Mouse (Mus musculus) CH12.LX (cell line): ENCODE data around the gene Gimap5. TPM values are rescaled to one million over a fixed set of nuclear protein-coding genes. Genes with fewer than 3 reads are reported as not detected.
A peak's percentile ranks its signal among the peaks of the same experiment; 100 is the strongest.

Experiments
- DNase-seq: peaks from one replicate; pipeline ENCODE4 v3.0.0-alpha.2; 2013; ENCODE audit errors: extremely low read depth
- H3K27ac ChIP-seq: 2 replicates; pipeline ENCODE4 v1.5.1; 2012; ENCODE audit warnings: low read depth, mild to moderate bottlenecking, control low read depth, moderate library complexity; ENCODE audit not compliant: insufficient read depth
- H3K27me3 ChIP-seq: replicated peaks from 2 replicates; pipeline ENCODE3; 2012; ENCODE audit warnings: inconsistent platforms
- H3K36me3 ChIP-seq, 2 experiments: replicated peaks in 1 of 2; 2 replicates each; pipeline versions ENCODE3 to v1.6.1; 2012; ENCODE audit warnings: inconsistent platforms in 1 of 2, low read length in 1 of 2, mild to moderate bottlenecking in 1 of 2, mixed read lengths in 1 of 2, moderate library complexity in 1 of 2; ENCODE audit not compliant: control insufficient read depth in 1 of 2, insufficient read depth in 1 of 2
- H3K4me1 ChIP-seq, 2 experiments: 2 replicates each; pipeline ENCODE4 v1.6.1; 2012; ENCODE audit warnings: inconsistent platforms in 1 of 2, moderate library complexity in 1 of 2; ENCODE audit not compliant: insufficient read depth in 2 of 2, control insufficient read depth in 1 of 2
- H3K4me2 ChIP-seq: 2 replicates; pipeline ENCODE4 v1.6.1; 2012; ENCODE audit warnings: low read depth, mild to moderate bottlenecking, control low read depth; ENCODE audit not compliant: poor library complexity, insufficient read depth, severe bottlenecking
- H3K4me3 ChIP-seq, 3 experiments: fragments of 150-350 bp in 1 of 3; sonication (generic) in 1 of 3; replicated peaks in 1 of 3; 2 replicates each; pipeline versions ENCODE3 to v1.5.1; 2011 to 2012; ENCODE audit warnings: low read depth in 2 of 3, low read length in 2 of 3, mild to moderate bottlenecking in 2 of 3, moderate library complexity in 2 of 3, control low read depth in 1 of 3, improper control_type of control experiment in 1 of 3, inconsistent platforms in 1 of 3, mixed read lengths in 1 of 3; ENCODE audit not compliant: poor library complexity in 1 of 3
- H3K79me2 ChIP-seq: replicated peaks from 2 replicates; pipeline ENCODE4 v1.6.1; 2012; ENCODE audit warnings: mild to moderate bottlenecking, moderate library complexity; ENCODE audit not compliant: control insufficient read depth, poor library complexity, insufficient read depth, severe bottlenecking; ENCODE audit errors: extremely low read depth
- H3K9ac ChIP-seq: 2 replicates; pipeline ENCODE4 v1.6.1; 2012; ENCODE audit warnings: low read depth, mild to moderate bottlenecking, control low read depth, moderate library complexity; ENCODE audit not compliant: insufficient read depth
- H3K9me3 ChIP-seq: replicated peaks from 2 replicates; pipeline ENCODE3; 2012; ENCODE audit warnings: low read length, inconsistent platforms, mixed read lengths
- BHLHE40 ChIP-seq: IDR thresholded peaks from 2 replicates; pipeline ENCODE4 v1.6.1; 2011; ENCODE audit warnings: mild to moderate bottlenecking, low read depth, low read length, improper control_type of control experiment
- EP300 ChIP-seq: IDR thresholded peaks from 2 replicates; pipeline ENCODE4 v1.6.1; 2011; ENCODE audit warnings: low read length, improper control_type of control experiment
- IRF4 ChIP-seq: IDR thresholded peaks from 2 replicates; pipeline ENCODE4 v1.6.1; 2014; ENCODE audit warnings: low read depth, mild to moderate bottlenecking, inconsistent platforms, low read length, improper control_type of control experiment
- MAX ChIP-seq: IDR thresholded peaks from 2 replicates; pipeline ENCODE4 v1.6.1; 2011; ENCODE audit warnings: low read length, improper control_type of control experiment
- MYC ChIP-seq: IDR thresholded peaks from 2 replicates; pipeline ENCODE4 v1.6.1; 2011; ENCODE audit warnings: low read depth, mild to moderate bottlenecking, improper control_type of control experiment, low read length
- PAX5 ChIP-seq: IDR thresholded peaks from 2 replicates; pipeline ENCODE4 v1.6.1; 2012; ENCODE audit warnings: low read length, inconsistent platforms, mixed read lengths
- SIN3A ChIP-seq: IDR thresholded peaks from 2 replicates; pipeline ENCODE4 v1.6.1; 2012; ENCODE audit warnings: low read length, improper control_type of control experiment, inconsistent platforms
- USF2 ChIP-seq: conservative IDR thresholded peaks from 2 replicates; pipeline ENCODE4 v1.6.1; 2011; ENCODE audit warnings: low read depth, low read length, improper control_type of control experiment
- ZNF384 ChIP-seq: IDR thresholded peaks from 2 replicates; pipeline ENCODE4 v1.6.1; 2012; ENCODE audit warnings: low read depth, low read length, improper control_type of control experiment, inconsistent platforms
- dilution Hi-C: fragments of 300-500 bp; cut with MboI; formaldehyde crosslinking; loops from 2 replicates; pipeline ENCODE4 v1.14.3; 2020; ENCODE audit warnings: low sequenced_read_pairs; ENCODE audit not compliant: extremely low pct_unique_long_range_greater_than_20kb, extremely low pct_ligation_motif_present
- in situ Hi-C: fragments of 300-500 bp; cut with MboI; formaldehyde crosslinking; loops from 3 replicates; pipeline ENCODE4 v1.14.3; 2019; ENCODE audit warnings: low sequenced_read_pairs, low pct_ligation_motif_present, low pct_unique_long_range_greater_than_20kb, mixed read lengths
- polyA plus RNA-seq: library from polyadenylated mRNA; unstranded; fragments of >175 nt; gene quantifications from 2 replicates; pipeline ENCODE4 v1.2.1, GENCODE M21; 2012; ENCODE audit warnings: low read depth; ENCODE audit not compliant: insufficient read length
- total RNA-seq, 2 experiments: library from RNA; depleted of rRNA; stranded (reverse); fragments of 300-350 nt in 1 of 2; fragments of >200 nt in 1 of 2; gene quantifications; 2 replicates each; pipeline ENCODE4 v1.2.3; 2012 to 2014

Gimap5 gene
- total and polyA plus RNA-seq, 3 experiments: 56.9 to 82.1 (median 74.6) TPM

DNA sequence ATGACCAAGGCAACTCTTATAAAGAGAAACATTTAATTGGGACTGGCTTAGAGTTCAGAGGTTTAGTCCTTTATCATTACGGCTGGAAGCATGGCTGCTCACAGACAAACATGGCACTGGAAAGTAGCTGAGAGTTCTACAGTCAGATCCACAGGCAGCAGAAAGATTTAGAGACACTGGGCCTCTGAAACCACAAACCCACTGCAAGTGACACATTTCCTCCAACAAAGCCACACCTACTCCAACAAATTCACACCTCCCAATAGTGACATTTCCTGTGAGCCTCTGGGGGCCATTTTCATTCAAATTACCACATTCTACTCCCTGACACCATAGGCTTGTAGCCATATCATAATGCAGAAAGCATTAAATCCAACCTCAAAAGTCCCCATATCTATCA is 55.9 kb downstream of the Gimap5 start:
- H3K4me2 ChIP-seq: 0 out of 2 replicates have a peak overlapping the region, but pooled peaks have one; percentile 36
- dilution Hi-C loops: no loop called here
- in situ Hi-C loops: no loop called here
- H3K27me3 ChIP-seq: no peaks in the 10 kb centered on the region
- no peak overlapping the region for H3K4me3 ChIP-seq
- H3K27ac ChIP-seq: no peak overlapping the region
- H3K9me3 ChIP-seq: peaks cover 7% of the 10 kb centered on the region
- peak; percentile 83 for DNase-seq
- H3K4me1 ChIP-seq: peaks cover 0 to 12% of the 10 kb centered on the region in 2 experiments; a peak in 1 of 4 replicates
- no peaks in the 10 kb centered on the region for H3K36me3 ChIP-seq
- H3K79me2 ChIP-seq: no peaks in the 10 kb centered on the region
- no peak overlapping the region for H3K9ac ChIP-seq
- TF ChIP-seq ZNF384 (no peak), IRF4 (no peak), MAX (0 out of 2 replicates have a peak, but pooled peaks have one; percentile 38), BHLHE40 (0 out of 2 replicates have a peak, but pooled peaks have one; percentile 25), SIN3A (peak; percentile 36; the same call in 1 of the 2 replicates), EP300 (peak; percentile 55), USF2 (no peak), MYC (0 out of 2 replicates have a peak, but pooled peaks have one; percentile 48)

DNA sequence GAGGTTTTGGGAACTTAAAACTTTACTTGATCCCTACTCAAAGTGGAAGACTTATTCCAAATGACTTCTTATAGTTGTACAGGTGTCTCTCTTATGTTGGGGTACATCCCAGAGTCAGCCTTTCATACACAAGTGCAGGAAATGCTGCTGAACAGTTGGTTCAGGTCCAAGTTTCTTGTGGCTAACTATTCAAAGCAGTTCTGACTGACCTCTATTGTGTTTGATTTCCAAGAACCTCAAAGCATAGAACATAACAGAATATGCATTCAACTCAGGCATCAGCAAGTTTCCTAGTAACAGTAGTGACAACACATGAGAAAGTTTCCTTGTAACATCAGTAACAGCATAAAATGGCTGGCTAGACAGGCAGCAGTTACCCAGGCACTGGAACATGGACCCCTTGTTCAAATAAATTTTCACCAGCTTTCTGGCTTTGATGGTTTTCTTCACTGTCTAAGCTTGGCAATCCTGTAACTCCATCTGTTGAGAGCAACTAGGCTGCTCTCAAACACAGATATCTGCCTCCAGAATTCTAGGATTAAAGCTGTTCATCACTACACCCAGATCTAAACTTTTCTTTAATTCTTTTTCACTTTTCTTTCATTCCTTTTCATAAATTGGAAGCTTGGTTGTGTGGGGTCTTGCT is 57.5 kb downstream of the Gimap5 start:
- peaks cover 0 to 12% of the 10 kb centered on the region in 2 experiments; a peak in 1 of 4 replicates for H3K4me1 ChIP-seq
- dilution Hi-C loops: no loop called here
- no peak overlapping the region for H3K4me3 ChIP-seq
- TF ChIP-seq PAX5 (no peak), ZNF384 (no peak), USF2 (no peak)
- TF ChIP-seq, all 38 proteins: peak for 0
- Histone ChIP-seq H3K4me2 (no peak overlapping the region), H3K9me3 (peaks cover 7% of the 10 kb centered on the region), H3K27me3 (no peaks in the 10 kb centered on the region), H3K9ac (no peak overlapping the region), H3K36me3 (no peaks in the 10 kb centered on the region), H3K79me2 (no peaks in the 10 kb centered on the region), H3K27ac (no peak overlapping the region)
- in situ Hi-C loops: no loop called here
- no peak for DNase-seq

Other genes with a start within 250 kb of the Gimap5 start
Only the 20 nearest of the 22 such genes appear.
- gene Atp6v0e2, start 208.6 kb upstream of the Gimap5 start, total RNA-seq (2012; rRNA removed): not detected in 2 replicates
- not detected in 2 replicates for gene Atp6v0e2, start 208.6 kb upstream of the Gimap5 start, total RNA-seq (2014; rRNA removed)
- not detected in 2 replicates for gene Atp6v0e2, start 208.6 kb upstream of the Gimap5 start, polyA plus RNA-seq
- gene Lrrc61, start 191.4 kb upstream of the Gimap5 start, total RNA-seq (2012; rRNA removed): 8.1 and 13.7 TPM in 2 replicates
- gene Lrrc61, start 191.4 kb upstream of the Gimap5 start, total RNA-seq (2014; rRNA removed): 3.8 and 5.6 TPM in 2 replicates
- gene Lrrc61, start 191.4 kb upstream of the Gimap5 start, polyA plus RNA-seq: 9.4 and 14.2 TPM in 2 replicates
- 0.46 and 0.72 TPM in 2 replicates for gene Rarres2, start 173.4 kb upstream of the Gimap5 start, total RNA-seq (2012; rRNA removed)
- gene Rarres2, start 173.4 kb upstream of the Gimap5 start, total RNA-seq (2014; rRNA removed): not detected in 2 replicates
- gene Rarres2, start 173.4 kb upstream of the Gimap5 start, polyA plus RNA-seq: not detected in 2 replicates
- not detected in 2 replicates for gene Gm45021, start 156.6 kb upstream of the Gimap5 start, total RNA-seq (2012; rRNA removed)
- not detected in 2 replicates for gene Gm45021, start 156.6 kb upstream of the Gimap5 start, total RNA-seq (2014; rRNA removed)
- not detected in 2 replicates for gene Gm45021, start 156.6 kb upstream of the Gimap5 start, polyA plus RNA-seq
- 23.6 and 28.0 TPM in 2 replicates for gene Repin1, start 152.3 kb upstream of the Gimap5 start, total RNA-seq (2012; rRNA removed)
- 11.5 and 12.8 TPM in 2 replicates for gene Repin1, start 152.3 kb upstream of the Gimap5 start, total RNA-seq (2014; rRNA removed)
- gene Repin1, start 152.3 kb upstream of the Gimap5 start, polyA plus RNA-seq: 9.7 and 10.7 TPM in 2 replicates
- not detected in 2 replicates for gene Gm44965, start 152.3 kb upstream of the Gimap5 start, total RNA-seq (2012; rRNA removed)
- not detected in 2 replicates for gene Gm44965, start 152.3 kb upstream of the Gimap5 start, total RNA-seq (2014; rRNA removed)
- gene Gm44965, start 152.3 kb upstream of the Gimap5 start, polyA plus RNA-seq: not detected in 2 replicates
- 4.7 and 6.5 TPM in 2 replicates for gene Zfp775, start 144.1 kb upstream of the Gimap5 start, total RNA-seq (2012; rRNA removed)
- gene Zfp775, start 144.1 kb upstream of the Gimap5 start, total RNA-seq (2014; rRNA removed): 2.6 and 3.2 TPM in 2 replicates
- 3.3 and 3.5 TPM in 2 replicates for gene Zfp775, start 144.1 kb upstream of the Gimap5 start, polyA plus RNA-seq
- gene AI854703, start 119.4 kb upstream of the Gimap5 start, total RNA-seq (2012; rRNA removed): 3.5 and 5.3 TPM in 2 replicates
- 2.1 TPM in 2 replicates for gene AI854703, start 119.4 kb upstream of the Gimap5 start, total RNA-seq (2014; rRNA removed)
- gene AI854703, start 119.4 kb upstream of the Gimap5 start, polyA plus RNA-seq: 3.1 and 4.8 TPM in 2 replicates
- 27.9 and 28.5 TPM in 2 replicates for gene Gimap8, start 99.0 kb upstream of the Gimap5 start, total RNA-seq (2012; rRNA removed)
- gene Gimap8, start 99.0 kb upstream of the Gimap5 start, total RNA-seq (2014; rRNA removed): 27.5 and 36.8 TPM in 2 replicates
- 21.6 and 22.1 TPM in 2 replicates for gene Gimap8, start 99.0 kb upstream of the Gimap5 start, polyA plus RNA-seq
- gene Gimap9, start 70.1 kb upstream of the Gimap5 start, total RNA-seq (2012; rRNA removed): 31.0 and 38.5 TPM in 2 replicates
- 75.1 and 83.9 TPM in 2 replicates for gene Gimap9, start 70.1 kb upstream of the Gimap5 start, total RNA-seq (2014; rRNA removed)
- gene Gimap9, start 70.1 kb upstream of the Gimap5 start, polyA plus RNA-seq: 43.4 and 46.1 TPM in 2 replicates
- gene Gimap4, start 61.6 kb upstream of the Gimap5 start, total RNA-seq (2012; rRNA removed): 113 and 144 TPM in 2 replicates
- 264 and 316 TPM in 2 replicates for gene Gimap4, start 61.6 kb upstream of the Gimap5 start, total RNA-seq (2014; rRNA removed)
- 203 and 274 TPM in 2 replicates for gene Gimap4, start 61.6 kb upstream of the Gimap5 start, polyA plus RNA-seq
- gene Gimap6, start 38.0 kb upstream of the Gimap5 start, total RNA-seq (2012; rRNA removed): 78.1 and 88.9 TPM in 2 replicates
- 128 and 158 TPM in 2 replicates for gene Gimap6, start 38.0 kb upstream of the Gimap5 start, total RNA-seq (2014; rRNA removed)
- gene Gimap6, start 38.0 kb upstream of the Gimap5 start, polyA plus RNA-seq: 87.9 and 97.2 TPM in 2 replicates
- 10.0 and 12.0 TPM in 2 replicates for gene Gm28053, start 27.6 kb upstream of the Gimap5 start, total RNA-seq (2012; rRNA removed)
- gene Gm28053, start 27.6 kb upstream of the Gimap5 start, total RNA-seq (2014; rRNA removed): 8.0 and 8.8 TPM in 2 replicates
- gene Gm28053, start 27.6 kb upstream of the Gimap5 start, polyA plus RNA-seq: 22.7 and 46.9 TPM in 2 replicates
- gene Gimap7, start 27.6 kb upstream of the Gimap5 start, total RNA-seq (2012; rRNA removed): 14.5 and 16.3 TPM in 2 replicates
- gene Gimap7, start 27.6 kb upstream of the Gimap5 start, total RNA-seq (2014; rRNA removed): 4.2 and 4.3 TPM in 2 replicates
- gene Gimap7, start 27.6 kb upstream of the Gimap5 start, polyA plus RNA-seq: 7.0 and 7.1 TPM in 2 replicates
- 136 and 144 TPM in 2 replicates for gene Gimap1, start 7.1 kb upstream of the Gimap5 start, total RNA-seq (2012; rRNA removed)
- 54.5 and 57.4 TPM in 2 replicates for gene Gimap1, start 7.1 kb upstream of the Gimap5 start, total RNA-seq (2014; rRNA removed)
- gene Gimap1, start 7.1 kb upstream of the Gimap5 start, polyA plus RNA-seq: 91.8 and 113 TPM in 2 replicates
- 25.9 and 28.2 TPM in 2 replicates for gene Gimap3, start 24.7 kb downstream of the Gimap5 start, total RNA-seq (2012; rRNA removed)
- gene Gimap3, start 24.7 kb downstream of the Gimap5 start, total RNA-seq (2014; rRNA removed): 10.8 and 11.6 TPM in 2 replicates
- gene Gimap3, start 24.7 kb downstream of the Gimap5 start, polyA plus RNA-seq: 16.8 and 17.7 TPM in 2 replicates
- gene Tmem176a, start 94.7 kb downstream of the Gimap5 start, total RNA-seq (2012; rRNA removed): 24.9 and 27.2 TPM in 2 replicates
- gene Tmem176a, start 94.7 kb downstream of the Gimap5 start, total RNA-seq (2014; rRNA removed): 30.0 and 34.6 TPM in 2 replicates
- gene Tmem176a, start 94.7 kb downstream of the Gimap5 start, polyA plus RNA-seq: 49.8 and 58.0 TPM in 2 replicates
- gene Tmem176b, start 95.3 kb downstream of the Gimap5 start, total RNA-seq (2012; rRNA removed): 39.4 and 43.3 TPM in 2 replicates
- 82.2 and 89.8 TPM in 2 replicates for gene Tmem176b, start 95.3 kb downstream of the Gimap5 start, total RNA-seq (2014; rRNA removed)
- gene Tmem176b, start 95.3 kb downstream of the Gimap5 start, polyA plus RNA-seq: 159 and 162 TPM in 2 replicates
- 0.13 TPM in 1 of 2 replicates, not detected in the other for gene Aoc1, start 126.7 kb downstream of the Gimap5 start, total RNA-seq (2012; rRNA removed)
- gene Aoc1, start 126.7 kb downstream of the Gimap5 start, total RNA-seq (2014; rRNA removed): 0.19 and 0.24 TPM in 2 replicates
- gene Aoc1, start 126.7 kb downstream of the Gimap5 start, polyA plus RNA-seq: 0.15 and 0.21 TPM in 2 replicates
- gene 1600015I10Rik, start 183.7 kb downstream of the Gimap5 start, total RNA-seq (2012; rRNA removed): not detected in 2 replicates
- not detected in 2 replicates for gene 1600015I10Rik, start 183.7 kb downstream of the Gimap5 start, total RNA-seq (2014; rRNA removed)
- not detected in 2 replicates for gene 1600015I10Rik, start 183.7 kb downstream of the Gimap5 start, polyA plus RNA-seq